Mouse (Mus musculus) hindbrain, embryonic 15.5 days (tissue): ENCODE data around the gene Nudt3. TPM values are rescaled to one million over a fixed set of nuclear protein-coding genes. Genes with fewer than 3 reads are reported as not detected.
A peak's percentile ranks its signal among the peaks of the same experiment; 100 is the strongest.

Experiments
- ATAC-seq: fragments of 200-750 bp; cut with Nextera tagmentation; 2 replicates; pipeline ENCODE4 v1.8.0; 2017; ENCODE audit warnings: low read depth, moderate number of reproducible peaks, moderate TSS enrichment; ENCODE audit not compliant: low FRiP score
- H3K27ac ChIP-seq: fragments of 300-500 bp; sonication (generic); replicated peaks from 2 replicates; pipeline ENCODE4 v1.5.1; 2015; ENCODE audit warnings: mild to moderate bottlenecking, inconsistent platforms
- H3K27me3 ChIP-seq: fragments of 300-500 bp; sonication (generic); 2 replicates; pipeline ENCODE4 v1.6.1; 2015; ENCODE audit warnings: control low read depth, inconsistent platforms
- H3K36me3 ChIP-seq: fragments of 300-500 bp; sonication (generic); 2 replicates; pipeline ENCODE4 v1.6.1; 2015; ENCODE audit warnings: control low read depth, inconsistent platforms
- H3K4me1 ChIP-seq: fragments of 300-500 bp; sonication (generic); replicated peaks from 2 replicates; pipeline ENCODE4 v1.6.1; 2015; ENCODE audit warnings: control low read depth, inconsistent platforms
- H3K4me2 ChIP-seq: fragments of 300-500 bp; sonication (generic); 2 replicates; pipeline ENCODE4 v1.6.1; 2015; ENCODE audit warnings: moderate library complexity, mild to moderate bottlenecking, inconsistent platforms
- H3K4me3 ChIP-seq: fragments of 300-500 bp; sonication (generic); 2 replicates; pipeline ENCODE4 v1.5.1; 2015; ENCODE audit warnings: mild to moderate bottlenecking, inconsistent platforms
- H3K9ac ChIP-seq: fragments of 300-500 bp; sonication (generic); 2 replicates; pipeline ENCODE4 v1.6.1; 2015; ENCODE audit warnings: inconsistent platforms
- H3K9me3 ChIP-seq: fragments of 300-500 bp; sonication (generic); 2 replicates; pipeline ENCODE4 v1.6.1; 2016; ENCODE audit warnings: control low read depth, inconsistent platforms
- WGBS: fragments of 180-500 bp; shearing (Covaris S2); methylation state at CpG from one replicate; pipeline ENCODE4 v1.1.7; 2015; 5-methylcytosine and 5-hydroxymethylcytosine counted together
- polyA plus RNA-seq: library from polyadenylated mRNA; unstranded; fragments of >200 nt; fragmentation: Nextera tagmentation; extraction: Ambion mirVana; gene quantifications from 2 replicates; pipeline ENCODE4 v1.2.1, GENCODE M21; 2015

Gene Nudt3
- polyA plus RNA-seq, 1 experiment from 2014 or later = 265 TPM

GRCm38 (mm10) chr17:27588231-27588630, 35.1 kb downstream of the Nudt3 start:
- Histone ChIP-seq H3K27me3 (no peaks in the 10 kb centered on the region), H3K9ac (no peak overlapping the region), H3K4me2 (no peak overlapping the region), H3K36me3 (peaks cover 23% of the 10 kb centered on the region), H3K27ac (no peak overlapping the region), H3K4me3 (no peak overlapping the region), H3K4me1 (no peaks in the 10 kb centered on the region), H3K9me3 (no peaks in the 10 kb centered on the region)
- 79% methylated on average over 8 of the region's 8 CpGs for WGBS
- no peak for ATAC-seq

DNA sequence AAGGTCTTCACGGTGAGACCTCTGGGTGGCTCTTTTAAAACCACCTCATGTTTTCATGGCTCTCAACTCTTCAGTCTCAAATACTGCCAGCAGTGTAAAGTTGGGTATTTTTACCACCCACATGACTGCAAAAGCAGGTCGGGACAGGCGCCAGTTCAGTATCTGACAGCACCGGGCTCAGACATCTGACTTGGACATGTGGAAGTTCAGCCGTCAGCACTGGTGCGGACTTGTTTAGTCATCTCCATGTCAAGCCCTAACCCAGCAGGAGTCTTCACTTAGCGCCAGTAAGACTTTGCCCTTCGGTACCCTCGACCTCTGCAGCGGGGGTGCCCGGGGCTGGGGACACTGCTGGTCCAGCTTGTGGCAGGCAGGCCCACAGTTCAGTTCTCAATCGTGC, 36.0 kb downstream of the Nudt3 start:
- Histone ChIP-seq H3K9ac (no peak overlapping the region), H3K4me1 (no peaks in the 10 kb centered on the region), H3K4me3 (no peak overlapping the region), H3K27ac (no peak overlapping the region), H3K4me2 (no peak overlapping the region), H3K9me3 (no peaks in the 10 kb centered on the region), H3K27me3 (no peaks in the 10 kb centered on the region), H3K36me3 (peaks cover 23% of the 10 kb centered on the region)
- ATAC-seq = no peak
- WGBS = 71% methylated on average over 12 of the region's 12 CpGs

- Histone ChIP-seq H3K27ac (0 out of 2 replicates have a peak overlapping the region, but pooled peaks have one; percentile 38), H3K27me3 (no peaks in the 10 kb centered on the region), H3K9me3 (no peaks in the 10 kb centered on the region), H3K4me1 (no peaks in the 10 kb centered on the region), H3K4me3 (no peak overlapping the region), H3K4me2 (no peak overlapping the region), H3K36me3 (peaks cover 27% of the 10 kb centered on the region), H3K9ac (no peak overlapping the region)
- ATAC-seq = no peak
- 60% methylated on average over 9 of the region's 9 CpGs for WGBS
Observed at GRCm38 (mm10) chr17:27586661-27587060, 36.6 kb downstream of the Nudt3 start.

- H3K4me1 ChIP-seq = 0 out of 2 replicates have a peak, but pooled peaks cover 3% of the 10 kb centered on the region
- no peak overlapping the region for H3K9ac ChIP-seq
- H3K36me3 ChIP-seq = peaks cover 35% of the 10 kb centered on the region
- no peak overlapping the region for H3K27ac ChIP-seq
- 89% methylated on average over 13 of the region's 13 CpGs for WGBS
- H3K27me3 ChIP-seq = no peaks in the 10 kb centered on the region
- no peak overlapping the region for H3K4me3 ChIP-seq
- H3K9me3 ChIP-seq = no peaks in the 10 kb centered on the region
- H3K4me2 ChIP-seq = no peak overlapping the region
- ATAC-seq = no peak
Observed at GRCm38 (mm10) chr17:27583185-27583894, 40.0 kb downstream of the Nudt3 start.

GRCm38 (mm10) chr17:27580392-27581068, 42.8 kb downstream of the Nudt3 start:
- 88% methylated on average over 20 of the region's 20 CpGs for WGBS
- no peaks in the 10 kb centered on the region for H3K9me3 ChIP-seq

GRCm38 (mm10) chr17:27579816-27580215, 43.5 kb downstream of the Nudt3 start:
- Histone ChIP-seq H3K4me3 (no peak overlapping the region), H3K9me3 (no peaks in the 10 kb centered on the region), H3K9ac (no peak overlapping the region), H3K36me3 (peaks cover 47% of the 10 kb centered on the region), H3K4me1 (peaks cover 11% of the 10 kb centered on the region; the same call in 1 of the 2 replicates), H3K27me3 (no peaks in the 10 kb centered on the region), H3K27ac (peak overlapping the region; percentile 65), H3K4me2 (no peak overlapping the region)
- no peak for ATAC-seq
- WGBS = 86% methylated on average over 8 of the region's 8 CpGs

More at GRCm38 (mm10) chr17:27580392-27581068, 42.8 kb downstream of the Nudt3 start:
- H3K27ac ChIP-seq = 0 out of 2 replicates have a peak overlapping the region, but pooled peaks have one; percentile 16
- H3K4me3 ChIP-seq = no peak overlapping the region
- H3K36me3 ChIP-seq = peaks cover 48% of the 10 kb centered on the region
- no peak for ATAC-seq
- H3K4me1 ChIP-seq = peaks cover 4% of the 10 kb centered on the region; the same call in 1 of the 2 replicates
- H3K9ac ChIP-seq = no peak overlapping the region
- H3K27me3 ChIP-seq = no peaks in the 10 kb centered on the region
- H3K4me2 ChIP-seq = no peak overlapping the region

DNA sequence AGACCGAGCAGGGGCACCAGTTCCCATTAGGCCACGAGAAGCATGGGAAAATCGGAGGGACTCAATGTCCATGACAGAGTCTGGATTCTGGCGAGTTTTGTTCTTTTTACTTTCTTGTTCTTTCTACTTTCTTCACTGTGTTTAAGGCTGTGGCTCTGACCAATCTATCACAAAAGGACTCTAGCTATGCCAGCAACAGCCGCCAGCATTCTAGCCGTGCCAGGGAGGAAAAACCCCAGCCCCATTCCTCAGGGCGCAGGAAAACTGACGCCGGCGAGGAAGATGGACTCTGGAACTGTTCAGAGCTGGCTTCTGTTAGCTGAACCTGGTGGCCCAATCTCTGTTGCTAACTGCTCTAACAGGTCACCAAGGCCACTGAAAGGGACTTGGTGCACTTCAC, 44.8 kb downstream of the Nudt3 start:
- WGBS = 84% methylated on average over 10 of the region's 10 CpGs
- H3K36me3 ChIP-seq = peaks cover 47% of the 10 kb centered on the region
- no peaks in the 10 kb centered on the region for H3K9me3 ChIP-seq
- peaks cover 11% of the 10 kb centered on the region; the same call in 1 of the 2 replicates for H3K4me1 ChIP-seq
- H3K9ac ChIP-seq = no peak overlapping the region
- H3K27ac ChIP-seq = peak overlapping the region; percentile 65
- no peaks in the 10 kb centered on the region for H3K27me3 ChIP-seq
- H3K4me3 ChIP-seq = no peak overlapping the region
- ATAC-seq = no peak
- H3K4me2 ChIP-seq = no peak overlapping the region

DNA sequence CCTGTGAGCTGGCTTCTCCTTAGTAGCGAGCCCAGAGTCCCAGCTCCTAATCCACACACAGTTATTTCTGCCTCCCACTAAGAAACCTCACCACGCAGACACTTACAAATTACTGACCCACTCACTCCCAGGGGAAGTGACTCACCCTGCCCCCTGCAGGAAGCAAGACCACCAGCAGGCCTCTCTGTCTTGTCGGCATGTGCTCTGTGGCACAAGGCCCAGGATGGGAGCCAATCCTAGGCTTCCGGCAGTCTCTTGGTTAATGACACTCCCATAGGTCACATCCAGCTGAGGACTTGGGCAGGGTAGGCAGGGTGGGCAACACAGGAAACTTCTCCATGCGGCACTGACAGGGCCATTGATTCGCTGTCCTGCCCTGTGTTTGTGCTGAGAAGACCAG, 45.8 kb downstream of the Nudt3 start:
- H3K27ac ChIP-seq = peak overlapping the region; percentile 65
- ATAC-seq = 0 out of 2 replicates have a peak, but pooled peaks have one; percentile 7
- H3K4me3 ChIP-seq = no peak overlapping the region
- H3K4me2 ChIP-seq = no peak overlapping the region
- H3K36me3 ChIP-seq = peaks cover 39% of the 10 kb centered on the region
- 58% methylated on average over 6 of the region's 6 CpGs for WGBS
- H3K9me3 ChIP-seq = no peaks in the 10 kb centered on the region
- H3K27me3 ChIP-seq = no peaks in the 10 kb centered on the region
- no peak overlapping the region for H3K9ac ChIP-seq
- peaks cover 11% of the 10 kb centered on the region; the same call in 1 of the 2 replicates for H3K4me1 ChIP-seq

DNA sequence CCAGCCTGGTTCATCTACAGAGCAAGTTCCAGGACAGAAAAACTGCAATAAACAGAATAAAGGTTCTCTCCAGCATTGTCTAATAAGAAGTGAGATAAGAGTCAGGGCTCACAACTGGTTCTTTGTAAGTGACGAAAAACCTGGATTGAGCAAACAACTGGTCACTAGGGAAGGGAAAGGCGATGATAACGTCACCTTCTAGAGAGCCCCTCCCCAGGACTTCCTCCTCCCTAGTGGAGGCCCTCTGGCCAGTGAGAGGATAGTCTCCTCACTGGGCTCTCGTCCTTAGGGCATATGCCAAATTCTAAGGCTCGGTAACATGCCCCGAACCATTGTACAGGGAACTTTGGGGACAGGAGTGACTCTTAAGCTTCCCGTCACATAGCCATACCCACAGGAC, 47.2 kb downstream of the Nudt3 start:
- H3K9me3 ChIP-seq = no peaks in the 10 kb centered on the region
- H3K9ac ChIP-seq = no peak overlapping the region
- 89% methylated on average over 7 of the region's 7 CpGs for WGBS
- no peak overlapping the region for H3K4me3 ChIP-seq
- no peak overlapping the region for H3K4me2 ChIP-seq
- ATAC-seq = no peak
- H3K4me1 ChIP-seq = peaks cover 11% of the 10 kb centered on the region; the same call in 1 of the 2 replicates
- no peak overlapping the region for H3K27ac ChIP-seq
- H3K36me3 ChIP-seq = peaks cover 33% of the 10 kb centered on the region
- H3K27me3 ChIP-seq = no peaks in the 10 kb centered on the region

- Histone ChIP-seq H3K9ac (no peak overlapping the region), H3K27ac (peak overlapping the region; percentile 43; the same call in 1 of the 2 replicates), H3K27me3 (no peaks in the 10 kb centered on the region), H3K9me3 (no peaks in the 10 kb centered on the region), H3K36me3 (peaks cover 32% of the 10 kb centered on the region), H3K4me1 (peaks cover 11% of the 10 kb centered on the region; the same call in 1 of the 2 replicates), H3K4me3 (no peak overlapping the region), H3K4me2 (no peak overlapping the region)
- 83% methylated on average over 10 of the region's 10 CpGs for WGBS
- ATAC-seq = no peak
Observed at GRCm38 (mm10) chr17:27575116-27575776, 48.0 kb downstream of the Nudt3 start.

DNA sequence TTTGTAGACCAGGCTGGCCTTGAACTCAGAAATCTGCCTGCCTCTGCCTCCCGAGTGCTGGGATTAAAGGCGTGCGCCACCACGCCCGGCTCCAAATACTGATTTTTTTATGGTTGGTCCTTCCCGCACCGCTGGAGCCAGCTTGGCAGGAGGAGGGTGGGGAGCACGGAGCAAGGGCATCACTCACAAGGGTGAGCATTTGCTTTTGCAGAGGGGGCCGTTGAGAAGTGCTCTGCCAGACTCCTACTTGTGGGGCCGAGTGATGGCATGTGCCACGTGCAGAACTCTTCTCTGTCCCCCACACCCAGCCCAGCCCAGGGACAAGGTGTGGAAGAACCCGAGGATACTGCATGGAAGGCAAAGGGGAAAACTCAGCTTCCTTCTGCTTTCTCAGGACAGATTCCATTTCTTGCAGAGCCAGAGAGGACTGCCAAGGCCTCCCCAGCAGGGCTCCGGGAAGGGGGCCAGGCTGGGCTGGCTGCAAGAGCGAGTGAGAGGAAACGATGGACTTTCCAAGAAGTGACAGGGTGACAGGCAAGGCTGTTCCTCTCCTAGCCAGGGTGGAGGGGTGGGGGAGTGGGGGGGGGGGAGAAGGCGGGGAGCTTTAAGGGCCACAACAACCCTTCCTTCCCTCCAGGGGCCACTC, 48.7 kb downstream of the Nudt3 start:
- no peak for ATAC-seq
- 90% methylated on average over 15 of the region's 16 CpGs for WGBS
- peaks cover 10% of the 10 kb centered on the region; the same call in 1 of the 2 replicates for H3K4me1 ChIP-seq
- H3K36me3 ChIP-seq = peaks cover 26% of the 10 kb centered on the region
- H3K9me3 ChIP-seq = no peaks in the 10 kb centered on the region
- H3K27ac ChIP-seq = peak overlapping the region; percentile 43
- H3K4me3 ChIP-seq = no peak overlapping the region
- no peak overlapping the region for H3K4me2 ChIP-seq
- no peaks in the 10 kb centered on the region for H3K27me3 ChIP-seq
- H3K9ac ChIP-seq = no peak overlapping the region
